Mouse (Mus musculus): ENCODE data around the gene Ogg1. TPM values are rescaled to one million over a fixed set of nuclear protein-coding genes. Genes with fewer than 3 reads are reported as not detected.
A peak's percentile ranks its signal among the peaks of the same experiment; 100 is the strongest.

The Ogg1 gene
- polyA plus RNA-seq, 1 experiment from 2014 or later, result 17.4 TPM

DNA sequence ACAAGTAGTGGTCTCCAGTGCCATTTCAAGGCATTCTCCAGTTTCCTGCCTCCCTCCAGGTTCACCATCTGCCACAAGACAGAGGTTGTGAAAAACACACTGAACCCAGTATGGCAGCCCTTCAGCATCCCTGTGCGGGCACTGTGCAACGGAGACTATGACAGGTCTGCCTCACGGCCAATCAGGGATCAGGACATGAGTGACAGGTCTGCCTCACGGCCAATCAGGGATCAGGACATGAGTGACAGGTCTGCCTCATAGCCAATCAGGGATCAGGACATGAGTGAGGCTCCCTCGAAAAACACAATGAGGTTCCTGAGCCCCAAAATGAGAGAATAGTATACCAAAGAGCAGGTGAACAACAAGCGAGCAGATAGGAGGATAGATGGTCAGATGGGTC lies 36.4 kb upstream of the Ogg1 start:
- no peaks in the 10 kb centered on the region for H3K36me3 ChIP-seq (ENCODE audit: insufficient read depth, low read length)
- no peak overlapping the region for H3K9ac ChIP-seq (replicated peaks; ENCODE audit: low read length)
- H3K4me3 ChIP-seq (ENCODE audit: low read length), result no peak overlapping the region
- no peak for ATAC-seq (ENCODE audit: low FRiP score, low TSS enrichment)
- no peak overlapping the region for H3K27ac ChIP-seq (ENCODE audit: low read length)
- WGBS, result 70% methylated on average over 6 of the region's 6 CpGs
- H3K4me1 ChIP-seq (ENCODE audit: insufficient read depth, low read length), result no peaks in the 10 kb centered on the region
- H3K27me3 ChIP-seq (ENCODE audit: insufficient read depth, low read length), result no peaks in the 10 kb centered on the region
- no peak overlapping the region for H3K4me2 ChIP-seq (replicated peaks; ENCODE audit: low read depth, low read length)
- no peaks in the 10 kb centered on the region for H3K9me3 ChIP-seq (ENCODE audit: low read length)

DNA sequence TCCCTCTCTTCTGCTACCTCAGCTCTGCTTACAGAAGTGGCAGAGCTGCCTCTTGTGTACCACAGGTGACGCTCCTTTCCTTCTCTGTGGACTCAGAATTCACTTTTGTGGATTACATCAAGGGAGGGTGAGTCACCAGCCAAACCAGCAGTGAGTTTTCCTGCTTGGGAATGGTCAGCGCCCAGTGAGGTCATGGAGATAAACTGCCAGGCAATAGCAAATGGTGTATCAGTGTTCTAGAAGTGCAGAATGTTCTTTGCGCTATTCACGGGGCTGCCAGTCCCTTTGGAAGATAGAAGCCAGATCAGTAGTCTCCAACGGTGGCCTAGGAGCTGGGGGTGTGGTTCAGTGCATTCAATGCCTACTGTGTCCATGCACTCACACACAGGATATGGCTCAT lies 33.8 kb upstream of the Ogg1 start:
- Histone ChIP-seq H3K4me3 (ENCODE audit: low read length) (no peak overlapping the region), H3K9ac (replicated peaks; ENCODE audit: low read length) (no peak overlapping the region), H3K36me3 (ENCODE audit: insufficient read depth, low read length) (no peaks in the 10 kb centered on the region), H3K9me3 (ENCODE audit: low read length) (no peaks in the 10 kb centered on the region), H3K4me2 (replicated peaks; ENCODE audit: low read depth, low read length) (no peak overlapping the region), H3K4me1 (ENCODE audit: insufficient read depth, low read length) (no peaks in the 10 kb centered on the region), H3K27ac (ENCODE audit: low read length) (no peak overlapping the region), H3K27me3 (ENCODE audit: insufficient read depth, low read length) (no peaks in the 10 kb centered on the region)
- ATAC-seq (ENCODE audit: low FRiP score, low TSS enrichment), result no peak
- 71% methylated on average over 5 of the region's 5 CpGs for WGBS

DNA sequence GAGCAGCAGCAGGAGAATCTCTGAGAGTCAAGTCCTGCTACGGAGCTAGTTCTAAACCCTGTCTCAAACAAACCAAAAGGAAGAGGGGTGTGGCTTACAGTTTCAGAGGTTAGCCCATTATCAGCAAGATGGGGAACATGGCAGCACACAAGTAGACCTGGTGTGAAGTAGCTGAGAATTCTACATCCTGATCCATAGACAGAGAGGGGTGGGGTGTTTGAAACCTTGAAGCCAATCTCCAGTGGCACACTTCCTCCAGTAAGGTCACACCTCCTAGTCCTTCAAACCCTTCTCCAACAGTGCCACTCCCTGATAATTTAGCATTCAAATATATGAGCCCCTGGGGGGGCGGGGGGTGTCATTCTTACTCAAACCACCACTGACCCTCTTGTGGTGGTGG lies 30.7 kb upstream of the Ogg1 start:
- 82% methylated on average over 2 of the region's 2 CpGs for WGBS

DNA sequence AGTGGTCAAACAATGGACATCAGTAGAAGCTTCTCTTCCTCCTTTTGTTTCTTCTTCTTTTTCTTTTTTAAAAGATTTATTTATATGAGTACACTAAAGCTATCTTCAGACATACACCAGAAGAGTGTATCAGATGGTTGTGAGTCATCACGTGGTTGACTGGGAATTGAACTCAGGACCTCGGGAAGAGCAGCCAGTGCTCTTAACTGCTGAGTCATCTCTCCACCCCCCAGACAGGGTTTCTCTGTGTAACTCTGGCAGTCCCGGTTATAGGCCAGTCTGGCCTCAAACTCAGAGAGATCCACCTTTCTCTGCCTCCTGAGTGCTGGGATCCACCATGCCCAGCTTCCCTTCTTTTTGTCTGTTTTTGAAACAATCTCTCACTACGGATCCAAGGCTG lies 30.1 kb upstream of the Ogg1 start:
- 64% methylated on average over 4 of the region's 4 CpGs for WGBS
- H3K4me3 ChIP-seq (ENCODE audit: low read length), result no peak overlapping the region
- H3K36me3 ChIP-seq (ENCODE audit: insufficient read depth, low read length), result no peaks in the 10 kb centered on the region
- ATAC-seq (ENCODE audit: low FRiP score, low TSS enrichment), result no peak
- no peak overlapping the region for H3K9ac ChIP-seq (replicated peaks; ENCODE audit: low read length)
- no peak overlapping the region for H3K4me2 ChIP-seq (replicated peaks; ENCODE audit: low read depth, low read length)
- H3K27me3 ChIP-seq (ENCODE audit: insufficient read depth, low read length), result no peaks in the 10 kb centered on the region
- no peaks in the 10 kb centered on the region for H3K9me3 ChIP-seq (ENCODE audit: low read length)
- H3K27ac ChIP-seq (ENCODE audit: low read length), result no peak overlapping the region
- H3K4me1 ChIP-seq (ENCODE audit: insufficient read depth, low read length), result no peaks in the 10 kb centered on the region

More for the DNA sequence above, 30.7 kb upstream of the Ogg1 start:
- Histone ChIP-seq H3K9me3 (ENCODE audit: low read length) (no peaks in the 10 kb centered on the region), H3K4me2 (replicated peaks; ENCODE audit: low read depth, low read length) (no peak overlapping the region), H3K9ac (replicated peaks; ENCODE audit: low read length) (no peak overlapping the region), H3K36me3 (ENCODE audit: insufficient read depth, low read length) (no peaks in the 10 kb centered on the region), H3K4me3 (ENCODE audit: low read length) (no peak overlapping the region), H3K4me1 (ENCODE audit: insufficient read depth, low read length) (no peaks in the 10 kb centered on the region), H3K27me3 (ENCODE audit: insufficient read depth, low read length) (no peaks in the 10 kb centered on the region), H3K27ac (ENCODE audit: low read length) (no peak overlapping the region)
- ATAC-seq (ENCODE audit: low FRiP score, low TSS enrichment), result no peak

DNA sequence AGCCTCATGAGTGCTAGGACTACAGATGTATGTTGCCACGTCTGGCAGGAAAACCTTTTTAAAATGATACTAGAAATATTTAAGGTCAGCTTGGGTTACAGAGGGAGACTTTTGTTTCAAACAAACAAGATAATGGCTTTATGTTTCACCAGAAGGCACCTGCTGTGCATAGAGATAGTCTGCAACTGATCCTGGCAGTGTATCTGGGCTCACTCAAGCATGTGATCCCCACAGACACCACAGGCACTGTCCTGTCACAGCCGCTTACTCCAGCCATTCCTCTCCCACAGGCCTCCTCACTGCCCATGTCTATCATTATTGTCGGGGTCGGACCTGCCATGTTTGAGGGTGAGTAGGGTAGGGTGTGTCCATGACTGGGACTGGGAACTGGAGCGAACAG lies 25.4 kb upstream of the Ogg1 start:
- H3K9ac ChIP-seq (replicated peaks; ENCODE audit: low read length), result no peak overlapping the region
- ATAC-seq (ENCODE audit: low FRiP score, low TSS enrichment), result no peak
- H3K27me3 ChIP-seq (ENCODE audit: insufficient read depth, low read length), result no peaks in the 10 kb centered on the region
- no peak overlapping the region for H3K4me3 ChIP-seq (ENCODE audit: low read length)
- no peak overlapping the region for H3K4me2 ChIP-seq (replicated peaks; ENCODE audit: low read depth, low read length)
- 70% methylated on average over 5 of the region's 5 CpGs for WGBS
- H3K27ac ChIP-seq (ENCODE audit: low read length), result no peak overlapping the region
- no peaks in the 10 kb centered on the region for H3K36me3 ChIP-seq (ENCODE audit: insufficient read depth, low read length)
- peaks cover 7% of the 10 kb centered on the region; the same call in 1 of the 2 replicates for H3K4me1 ChIP-seq (ENCODE audit: insufficient read depth, low read length)
- no peaks in the 10 kb centered on the region for H3K9me3 ChIP-seq (ENCODE audit: low read length)

DNA sequence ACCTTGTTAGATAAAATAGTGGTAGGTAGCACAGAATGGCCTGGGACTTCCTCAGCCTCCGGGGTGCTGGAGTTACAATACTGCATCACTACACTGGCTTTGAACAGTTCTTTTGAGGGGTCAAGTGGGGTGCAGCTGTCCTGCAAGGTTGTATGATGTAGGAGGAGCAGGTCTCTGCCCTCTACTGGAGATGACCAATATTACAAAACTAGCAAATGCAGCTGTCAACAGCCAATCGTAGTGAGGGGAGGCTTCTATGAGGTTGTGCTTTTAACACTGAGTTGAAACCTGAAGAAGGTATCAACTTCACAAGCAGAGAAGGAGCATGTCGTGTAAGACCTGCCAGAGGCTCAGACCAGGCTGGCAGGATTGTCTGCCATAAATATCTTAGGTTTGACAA lies 24.5 kb upstream of the Ogg1 start:
- no peaks in the 10 kb centered on the region for H3K9me3 ChIP-seq (ENCODE audit: low read length)
- no peak overlapping the region for H3K4me2 ChIP-seq (replicated peaks; ENCODE audit: low read depth, low read length)
- 19% methylated on average over 3 of the region's 3 CpGs for WGBS
- H3K27me3 ChIP-seq (ENCODE audit: insufficient read depth, low read length), result no peaks in the 10 kb centered on the region
- H3K36me3 ChIP-seq (ENCODE audit: insufficient read depth, low read length), result no peaks in the 10 kb centered on the region
- H3K4me1 ChIP-seq (ENCODE audit: insufficient read depth, low read length), result peaks cover 7% of the 10 kb centered on the region; the same call in 1 of the 2 replicates
- no peak overlapping the region for H3K27ac ChIP-seq (ENCODE audit: low read length)
- no peak for ATAC-seq (ENCODE audit: low FRiP score, low TSS enrichment)
- no peak overlapping the region for H3K9ac ChIP-seq (replicated peaks; ENCODE audit: low read length)
- no peak overlapping the region for H3K4me3 ChIP-seq (ENCODE audit: low read length)

DNA sequence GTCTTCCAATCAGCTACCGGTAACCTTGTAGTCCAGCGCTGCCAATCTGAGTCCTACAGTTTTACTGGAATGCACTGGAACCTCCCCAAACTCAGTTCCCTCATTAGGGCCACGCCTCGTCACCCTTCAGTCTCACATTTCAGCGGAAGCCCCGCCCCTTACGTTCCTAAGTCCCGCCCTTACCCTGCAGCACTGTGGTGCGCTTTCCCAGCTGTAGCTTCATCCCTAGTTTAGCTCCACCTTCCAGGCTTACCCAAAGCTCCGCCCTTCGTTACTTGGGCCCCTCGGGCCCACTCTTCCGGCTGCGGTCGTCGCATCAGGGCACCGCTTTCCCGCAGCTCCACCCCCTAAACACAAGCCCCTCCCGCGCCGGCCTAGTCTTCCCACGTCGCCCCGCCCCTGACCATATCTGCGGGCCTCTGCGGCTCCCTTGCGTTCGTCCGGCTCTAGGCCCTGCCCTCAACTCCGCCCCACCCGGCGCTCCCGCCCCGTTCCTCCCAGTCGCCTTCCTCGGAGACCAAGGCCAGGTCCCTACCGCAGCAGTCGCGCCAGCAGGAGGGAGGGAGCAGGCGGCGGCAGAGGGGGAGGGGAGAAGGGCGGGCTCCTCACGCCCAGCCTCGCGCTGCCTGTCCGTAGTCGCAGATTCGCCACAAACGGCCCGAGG lies 20.3 kb upstream of the Ogg1 start:
- peak; percentile 99 for ATAC-seq (ENCODE audit: low FRiP score, low TSS enrichment)
- peak overlapping the region; percentile 92 for H3K9ac ChIP-seq (replicated peaks; ENCODE audit: low read length)
- H3K4me3 ChIP-seq (ENCODE audit: low read length), result peak overlapping the region; percentile 64
- H3K4me1 ChIP-seq (ENCODE audit: insufficient read depth, low read length), result peaks cover 25% of the 10 kb centered on the region
- peak overlapping the region; percentile 88 for H3K4me2 ChIP-seq (replicated peaks; ENCODE audit: low read depth, low read length)
- under 1% methylated on average over 49 of the region's 50 CpGs for whole genome bisulfite sequencing
- H3K9me3 ChIP-seq (ENCODE audit: low read length), result no peaks in the 10 kb centered on the region
- peaks cover 14% of the 10 kb centered on the region; the same call in 1 of the 2 replicates for H3K36me3 ChIP-seq (ENCODE audit: insufficient read depth, low read length)
- H3K27me3 ChIP-seq (ENCODE audit: insufficient read depth, low read length), result no peaks in the 10 kb centered on the region
- peak overlapping the region; percentile 99 for H3K27ac ChIP-seq (ENCODE audit: low read length)

DNA sequence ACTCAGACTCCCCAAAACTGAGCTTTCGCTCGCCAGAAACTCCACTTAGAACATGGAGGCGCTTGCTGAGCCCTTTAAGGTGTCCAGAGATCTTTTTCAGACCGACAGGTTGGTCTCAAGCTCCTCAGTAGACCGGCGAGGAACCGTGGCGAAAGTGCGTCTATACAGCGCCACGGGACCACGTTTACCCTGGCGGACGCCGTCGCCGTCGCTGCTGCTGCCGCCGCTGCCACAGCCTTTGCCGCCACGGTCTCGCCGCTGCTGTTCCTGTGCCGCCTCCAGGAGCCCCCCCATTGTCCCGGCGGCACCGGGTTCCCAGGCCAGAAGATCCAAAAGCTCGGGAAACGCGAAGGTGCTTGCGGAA lies 19.8 kb upstream of the Ogg1 start, which contains the start of gene Brpf1:
TSS of gene Brpf1 (plus strand) at position 152 of the 364 bp plus-strand sequence.
- peaks cover 14% of the 10 kb centered on the region; the same call in 1 of the 2 replicates for H3K36me3 ChIP-seq (ENCODE audit: insufficient read depth, low read length)
- peak; percentile 39 for ATAC-seq (ENCODE audit: low FRiP score, low TSS enrichment)
- H3K27ac ChIP-seq (ENCODE audit: low read length), result peak within 1 kb of the TSS; percentile 99
- WGBS, result 0% methylated on average over 31 of the region's 32 CpGs
- peak within 1 kb of the TSS; percentile 92 for H3K9ac ChIP-seq (replicated peaks; ENCODE audit: low read length)
- H3K27me3 ChIP-seq (ENCODE audit: insufficient read depth, low read length), result no peaks in the 10 kb centered on the region
- H3K9me3 ChIP-seq (ENCODE audit: low read length), result no peaks in the 10 kb centered on the region
- peak within 1 kb of the TSS; percentile 64 for H3K4me3 ChIP-seq (ENCODE audit: low read length)
- peak within 1 kb of the TSS; percentile 88 for H3K4me2 ChIP-seq (replicated peaks; ENCODE audit: low read depth, low read length)
- peaks cover 25% of the 10 kb centered on the region for H3K4me1 ChIP-seq (ENCODE audit: insufficient read depth, low read length)

DNA sequence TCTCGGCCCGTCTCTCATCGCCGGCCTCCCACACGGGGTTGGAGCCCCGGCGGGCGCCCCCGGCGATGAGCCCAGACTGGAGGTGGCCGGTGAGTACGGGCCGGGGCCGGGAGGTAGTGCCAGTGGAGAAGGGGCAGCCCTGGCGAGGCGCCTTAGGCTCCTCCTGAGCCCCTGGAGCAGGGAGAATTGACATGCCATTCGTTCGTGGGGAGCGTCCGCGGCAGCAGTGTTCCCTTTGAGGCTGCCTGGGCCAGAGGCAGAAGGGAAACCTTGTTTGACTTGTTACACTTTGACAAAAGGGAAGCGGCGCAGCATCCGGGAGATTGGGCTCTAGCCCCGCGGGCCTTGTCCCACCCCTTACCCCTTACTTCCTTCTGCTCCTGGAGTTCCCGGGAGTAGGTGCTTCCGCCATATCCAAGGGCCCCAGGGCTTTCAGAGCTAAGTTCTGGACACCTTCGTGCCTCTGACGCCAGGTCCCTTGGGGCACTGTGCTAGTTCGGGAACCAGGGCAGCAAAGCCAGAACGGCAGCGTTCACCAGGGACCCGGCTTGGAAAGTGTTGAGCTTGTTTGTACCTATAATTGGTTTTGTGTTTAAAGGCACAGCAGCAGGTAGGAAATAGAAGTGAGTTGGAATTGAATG lies 19.2 kb upstream of the Ogg1 start:
- H3K36me3 ChIP-seq (ENCODE audit: insufficient read depth, low read length), result peaks cover 17% of the 10 kb centered on the region
- H3K27me3 ChIP-seq (ENCODE audit: insufficient read depth, low read length), result no peaks in the 10 kb centered on the region
- peak overlapping the region; percentile 88 for H3K4me2 ChIP-seq (replicated peaks; ENCODE audit: low read depth, low read length)
- H3K9ac ChIP-seq (replicated peaks; ENCODE audit: low read length), result peak overlapping the region; percentile 92
- H3K27ac ChIP-seq (ENCODE audit: low read length), result peak overlapping the region; percentile 99
- peak overlapping the region; percentile 64 for H3K4me3 ChIP-seq (ENCODE audit: low read length)
- WGBS, result under 1% methylated on average over 33 of the region's 34 CpGs
- no peaks in the 10 kb centered on the region for H3K9me3 ChIP-seq (ENCODE audit: low read length)
- H3K4me1 ChIP-seq (ENCODE audit: insufficient read depth, low read length), result peaks cover 25% of the 10 kb centered on the region
- ATAC-seq (ENCODE audit: low FRiP score, low TSS enrichment), result no peak

DNA sequence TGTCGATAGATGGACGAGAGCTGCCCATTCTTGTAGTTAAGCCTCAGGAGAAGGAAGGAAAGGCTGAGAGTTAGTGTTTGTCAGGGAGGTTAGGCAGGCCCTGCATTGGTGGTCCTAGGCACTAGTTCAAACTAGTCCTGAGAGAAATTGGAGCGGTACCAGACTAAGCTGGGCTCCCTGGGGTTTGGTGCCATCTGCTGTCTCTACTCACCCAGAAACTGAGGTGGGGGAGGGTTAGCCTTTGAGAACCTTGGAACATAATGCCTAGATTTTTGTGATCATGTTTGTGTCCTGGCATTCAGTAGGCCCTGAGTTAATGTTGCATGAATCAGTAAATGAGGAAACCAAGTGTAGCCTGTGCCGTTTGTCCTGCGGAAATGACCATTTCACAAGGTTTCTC lies 18.6 kb upstream of the Ogg1 start:
- peak overlapping the region; percentile 99 for H3K27ac ChIP-seq (ENCODE audit: low read length)
- no peaks in the 10 kb centered on the region for H3K9me3 ChIP-seq (ENCODE audit: low read length)
- peak overlapping the region; percentile 92 for H3K9ac ChIP-seq (replicated peaks; ENCODE audit: low read length)
- no peak for ATAC-seq (ENCODE audit: low FRiP score, low TSS enrichment)
- H3K36me3 ChIP-seq (ENCODE audit: insufficient read depth, low read length), result peaks cover 20% of the 10 kb centered on the region
- peaks cover 25% of the 10 kb centered on the region for H3K4me1 ChIP-seq (ENCODE audit: insufficient read depth, low read length)
- WGBS, result 19% methylated on average over 5 of the region's 5 CpGs
- H3K4me3 ChIP-seq (ENCODE audit: low read length), result peak overlapping the region; percentile 64
- peak overlapping the region; percentile 88 for H3K4me2 ChIP-seq (replicated peaks; ENCODE audit: low read depth, low read length)
- no peaks in the 10 kb centered on the region for H3K27me3 ChIP-seq (ENCODE audit: insufficient read depth, low read length)

All from kidney, embryonic 16.5 days (tissue).